Mouse (Mus musculus) thymus, postnatal 25 days (tissue): ENCODE data around the gene Cop1.
A peak's percentile ranks its signal among the peaks of the same experiment; 100 is the strongest.

ENCODE experiments used
- DNase-seq: peaks from one replicate; pipeline ENCODE4 v3.0.0; 2022

Gene Cop1

DNA sequence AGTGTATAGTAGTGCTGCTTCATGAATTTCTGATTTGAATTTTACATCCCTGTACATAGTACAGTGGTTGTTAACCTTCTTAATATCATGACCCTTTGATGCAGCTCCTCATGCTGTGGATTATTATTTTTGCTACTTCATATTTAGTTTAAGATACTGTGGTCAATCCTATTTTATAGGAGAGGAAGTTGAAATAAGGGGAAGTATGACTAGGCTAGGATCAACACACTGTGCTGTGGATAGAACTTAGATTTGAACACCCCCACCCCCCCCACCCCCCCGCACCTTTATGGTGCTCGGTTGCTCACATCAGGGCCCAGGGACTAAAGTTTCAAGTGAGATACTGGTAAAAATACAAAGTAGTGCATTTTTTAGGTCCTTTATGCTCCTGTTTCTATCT lies 58.7 kb downstream of the Cop1 start:
- DNase-seq = no peak

GRCm38 (mm10) chr1:159301418-159302082 lies 69.4 kb downstream of the Cop1 start:
- DNase-seq = no peak

GRCm38 (mm10) chr1:159313625-159314024 lies 81.5 kb downstream of the Cop1 start:
- no peak for DNase-seq

- DNase-seq = no peak
Observed at GRCm38 (mm10) chr1:159322586-159322985, 90.5 kb downstream of the Cop1 start.

- no peak for DNase-seq
Observed at GRCm38 (mm10) chr1:159331008-159331407, 98.9 kb downstream of the Cop1 start.

GRCm38 (mm10) chr1:159334157-159334556 lies 102.0 kb downstream of the Cop1 start:
- DNase-seq = no peak

- DNase-seq = no peak
Observed at GRCm38 (mm10) chr1:159342355-159342754, 110.2 kb downstream of the Cop1 start.

DNA sequence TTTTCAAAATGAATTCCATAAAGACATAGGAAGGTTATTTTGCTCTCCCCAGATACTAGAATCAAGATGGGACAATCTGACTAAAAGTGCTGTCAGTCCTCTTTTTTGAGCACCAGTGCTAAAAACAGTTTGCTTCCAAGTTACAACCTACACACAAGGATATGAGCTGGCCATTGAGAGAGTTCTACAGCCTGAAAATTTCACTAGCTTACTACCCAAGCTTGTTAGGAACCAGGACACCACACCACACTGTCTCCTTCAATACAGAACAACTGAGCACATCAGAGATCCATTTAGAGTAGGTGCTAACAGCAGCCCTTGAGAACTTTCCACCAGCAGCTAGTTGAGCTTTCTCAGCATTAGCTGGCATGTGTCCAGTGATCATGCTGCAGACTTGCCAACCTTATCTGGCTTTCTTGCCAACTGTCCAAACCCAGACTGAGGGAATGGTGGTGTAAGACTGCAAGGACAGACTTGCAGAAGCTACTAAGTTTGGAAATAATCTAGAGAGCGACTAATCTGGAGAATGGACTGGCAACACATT lies 123.0 kb downstream of the Cop1 start:
- no peak for DNase-seq

DNA sequence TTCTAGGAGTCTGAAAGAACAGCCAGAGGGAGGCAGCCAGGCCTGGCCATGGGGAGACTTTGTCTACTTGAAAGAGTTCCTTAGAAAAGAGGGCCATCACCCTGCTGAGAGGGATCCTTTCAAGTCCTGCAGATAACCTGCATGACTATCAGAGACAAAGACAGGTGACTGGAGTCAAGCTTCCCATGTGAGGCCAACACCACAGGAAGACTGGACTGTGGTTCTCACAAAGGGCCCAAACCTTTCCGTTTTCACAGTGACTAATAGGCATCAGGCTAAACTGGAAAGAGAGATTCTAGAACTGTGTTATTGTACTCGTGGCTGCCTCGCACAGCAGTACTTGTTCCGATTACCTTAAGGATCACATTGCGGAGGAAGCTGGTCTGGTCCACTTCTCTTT lies 126.6 kb downstream of the Cop1 start:
- DNase-seq = no peak

GRCm38 (mm10) chr1:159371881-159372390 lies 139.8 kb downstream of the Cop1 start:
- DNase-seq = no peak

GRCm38 (mm10) chr1:159382218-159382617 lies 150.1 kb downstream of the Cop1 start:
- no peak for DNase-seq

DNA sequence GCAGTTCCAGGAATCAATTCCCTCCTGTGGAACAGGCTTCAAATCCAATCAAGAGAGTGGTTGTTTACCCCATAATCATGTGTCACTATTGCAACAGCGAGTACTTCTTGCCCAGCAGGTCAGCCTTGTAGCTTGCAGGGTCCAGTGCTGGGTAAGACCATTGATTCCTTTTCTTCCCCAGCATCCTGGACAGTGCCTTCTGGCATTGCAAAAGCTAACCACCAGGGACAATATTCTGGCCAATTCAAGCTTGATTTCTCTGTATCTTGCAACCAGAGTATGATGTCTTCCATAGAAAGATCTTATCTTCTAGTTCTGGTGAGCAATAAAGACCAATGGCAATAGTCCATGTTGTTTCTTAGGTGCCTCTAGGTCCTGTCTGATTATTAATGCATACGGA lies 150.8 kb downstream of the Cop1 start:
- DNase-seq = no peak

DNA sequence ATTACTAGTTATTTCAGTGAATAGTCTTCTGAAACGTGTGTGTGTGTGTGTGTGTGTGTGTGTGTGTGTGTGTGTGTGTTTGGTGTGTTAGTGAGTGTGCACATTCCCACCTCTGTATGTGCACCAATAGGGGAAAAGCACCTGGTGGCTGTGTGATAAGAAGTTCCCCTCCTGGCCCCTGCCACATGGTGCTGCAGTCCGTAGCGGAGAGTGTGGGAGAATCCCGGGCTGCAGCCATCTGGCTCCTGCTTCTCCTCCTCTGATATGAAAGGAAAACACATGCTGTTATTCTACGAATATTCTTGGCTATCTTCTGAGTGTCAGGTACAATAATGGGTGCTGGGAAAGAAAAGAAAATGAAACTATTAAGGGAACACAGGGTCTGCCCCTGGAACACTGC lies 154.3 kb downstream of the Cop1 start:
- DNase-seq = no peak

DNA sequence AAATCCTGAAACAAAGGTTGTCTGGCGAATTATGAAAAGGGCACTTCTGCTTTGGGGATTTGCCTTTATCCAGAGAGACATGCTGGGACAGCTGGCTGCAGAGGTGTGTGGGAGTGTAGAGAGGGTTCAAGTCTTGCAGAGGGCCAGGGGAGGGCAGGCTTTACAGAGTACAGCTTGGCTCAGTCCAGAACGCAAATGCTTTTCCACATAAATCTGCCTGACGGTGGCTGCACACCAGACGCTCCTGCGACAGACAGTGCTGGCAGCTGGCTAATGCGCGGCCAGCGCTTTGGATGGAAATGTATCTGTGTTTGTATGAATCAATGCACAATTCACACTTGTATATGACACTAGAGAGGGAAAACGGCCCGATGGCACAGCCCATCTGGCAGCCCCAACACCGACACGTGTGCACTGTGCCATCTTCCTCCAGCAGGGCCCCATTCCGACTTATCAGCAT lies 156.5 kb downstream of the Cop1 start:
- no peak for DNase-seq

GRCm38 (mm10) chr1:159390049-159390448 lies 157.9 kb downstream of the Cop1 start:
- DNase-seq = peak; percentile 79

DNA sequence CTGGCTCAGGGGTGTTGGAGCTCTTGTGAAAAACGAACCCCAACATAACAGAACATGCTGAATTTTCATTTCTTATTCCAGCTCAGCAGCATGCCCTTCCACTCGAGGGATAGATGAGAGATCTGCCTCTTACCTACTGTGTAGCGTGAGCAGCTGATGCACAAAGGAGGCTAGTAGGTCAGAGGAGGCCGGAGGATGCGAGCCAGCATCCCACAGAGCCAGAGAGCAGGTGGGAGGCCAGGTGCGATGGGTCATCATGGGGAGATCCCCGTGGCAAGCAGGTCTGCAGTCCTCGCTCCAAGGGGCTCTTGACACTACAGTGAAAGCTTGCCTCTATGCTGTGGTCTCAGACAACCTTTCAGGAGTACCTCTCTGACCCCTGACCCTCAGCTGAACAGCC lies 160.5 kb downstream of the Cop1 start:
- DNase-seq = no peak

DNA sequence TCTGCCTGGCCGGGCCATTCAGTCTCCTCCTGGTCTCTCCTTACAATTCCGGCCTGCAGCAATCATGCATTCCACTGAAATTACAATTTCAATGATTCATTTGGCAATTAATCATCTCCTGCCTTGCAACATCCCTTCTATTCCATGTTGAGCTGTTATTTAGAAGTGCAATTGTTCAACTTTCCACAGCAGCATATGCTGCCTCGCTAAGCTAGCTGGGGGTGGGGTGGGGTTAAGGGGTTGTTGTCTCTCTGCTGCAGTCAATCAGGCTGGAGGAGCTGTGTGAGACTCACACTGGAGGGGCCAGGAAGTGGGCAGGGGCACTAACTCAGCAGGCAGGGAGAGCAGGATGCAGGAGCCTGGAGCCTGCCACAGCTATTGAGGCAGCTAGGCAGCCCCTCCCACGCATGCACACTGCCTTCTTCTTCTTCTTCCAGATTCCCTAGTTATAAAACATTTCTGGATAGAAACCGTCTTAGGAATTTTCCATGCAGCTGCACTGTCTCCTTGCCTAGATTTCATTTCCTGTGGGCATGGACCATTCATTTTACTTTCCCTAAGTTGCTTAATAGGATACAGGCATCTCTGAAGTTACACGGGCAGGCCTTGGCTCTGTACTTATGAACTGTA lies 161.1 kb downstream of the Cop1 start:
- peak; percentile 12 for DNase-seq

- no peak for DNase-seq
Observed at GRCm38 (mm10) chr1:159393931-159394330, 161.8 kb downstream of the Cop1 start.

GRCm38 (mm10) chr1:159396515-159396914 lies 164.4 kb downstream of the Cop1 start:
- peak; percentile 43 for DNase-seq
